23 mouse cellular contexts compared by ENCODE assay signal in the genomic region with DNA sequence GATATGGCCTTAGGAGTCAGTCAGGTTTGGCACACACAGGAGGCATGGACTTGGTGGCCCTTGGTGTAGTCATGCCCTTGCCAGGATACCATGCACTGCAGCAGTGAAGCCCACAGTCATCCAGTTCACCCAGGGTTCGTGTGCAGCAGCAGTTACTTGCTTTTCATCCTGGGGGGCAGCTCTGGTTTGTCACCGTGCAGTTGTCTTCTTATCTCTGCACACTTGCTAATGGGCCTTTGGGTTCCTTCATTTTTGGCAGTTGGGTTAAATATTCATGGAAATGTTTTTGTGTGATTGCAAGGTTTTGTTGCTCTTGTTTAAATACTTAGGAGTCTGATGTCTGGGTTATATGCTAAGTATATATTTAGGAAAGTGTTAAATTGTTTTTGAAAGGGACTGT.
DNase-seq lines count a peak whose midpoint lies in the region; ATAC-seq and TF ChIP-seq lines count a peak whose summit lies in the region.
"Had no signal": no experiment of that assay in that cellular context is flagged by ENCODE, and none has a peak within 500 bp of the region (broad histone marks: within the 10 kb centered on the region; RNA-seq: fewer than 3 reads in every experiment).

No protein-coding gene starts in this region.

- intact Hi-C loops in left cerebral cortex, postnatal 4 days (cut with DNase I), result no loop called here

- H3K4me2 ChIP-seq in hindbrain, embryonic 14.5 days (replicated peaks), result no peak overlapping the region

- peak; percentile 61 to 82 for TF ChIP-seq EP300 in MEL (IDR thresholded peaks at IDR 0.05; ENCODE audit: low read depth in 1 of 2, low read length in 2 of 2)

- no peak overlapping the region for H3K9ac ChIP-seq in MEL (ENCODE audit: control insufficient read depth, low read depth, low read length, poor library complexity, severe bottlenecking)
- H3K9ac ChIP-seq in hindbrain, embryonic 14.5 days, result no peak overlapping the region

- H3K27ac ChIP-seq in MEL (ENCODE audit: control insufficient read depth, low read depth, low read length), result peak overlapping the region; percentile 64; the same call in 1 of the 2 replicates
- no peak overlapping the region for H3K27ac ChIP-seq in hindbrain, embryonic 14.5 days

- peak; percentile 76 for DNase-seq in MEL (ENCODE audit: low read depth, low spot score)
- no peak for DNase-seq in cerebellum, adult 11 months
- DNase-seq in hindbrain, embryonic 14.5 days (ENCODE audit: low spot score), result no peak
- no peak for DNase-seq in left cerebral cortex, postnatal 4 days
- DNase-seq: adrenal gland, adult 2 months; adrenal gland, adult 8-10 months; adrenal gland, postnatal 10 days; adrenal gland, postnatal 14 days; adrenal gland, postnatal 25 days; adrenal gland, postnatal 36 days; B cell, adult 2 months; cerebellum, adult 11-12 months; cerebellum, adult 18-20 months; cerebellum, adult 2 months had no signal

- TF ChIP-seq POLR2A in MEL (IDR thresholded peaks at IDR 0.05; ENCODE audit: control insufficient read depth in 1 of 2, insufficient read depth in 1 of 2, low read depth in 1 of 2, low read length in 2 of 2, poor library complexity in 1 of 2), result no peak

- no peak for ATAC-seq in megakaryocyte, adult 5-6 weeks (ENCODE audit: poor library complexity, severe bottlenecking)
- peak; percentile 57 for ATAC-seq in megakaryocyte progenitor cell, adult 5-6 weeks (replicated peaks; ENCODE audit: poor library complexity)
- ATAC-seq in megakaryocyte-erythroid progenitor cell, adult 5-6 weeks (replicated peaks; ENCODE audit: low FRiP score, low TSS enrichment, poor library complexity, severe bottlenecking), result peak; percentile 52; the same call in 1 of the 2 replicates
- ATAC-seq in hindbrain, embryonic 14.5 days (ENCODE audit: low FRiP score), result no peak
- ATAC-seq: activated CD4-positive, CD25-positive, alpha-beta regulatory T cell, adult 4 months; CD4-positive, CD25-positive, alpha-beta regulatory T cell, adult 4 months; Patski had no signal

- no peaks in the 10 kb centered on the region for H3K27me3 ChIP-seq in megakaryocyte, embryonic 14.5 days (replicated peaks)
- no peaks in the 10 kb centered on the region for H3K27me3 ChIP-seq in MEL (ENCODE audit: control insufficient read depth in 1 of 2, insufficient read depth in 2 of 2, low read length in 2 of 2)
- no peaks in the 10 kb centered on the region for H3K27me3 ChIP-seq in hindbrain, embryonic 14.5 days (ENCODE audit: control insufficient read depth, insufficient read depth, low read length)
- H3K27me3 ChIP-seq: CH12.LX, Patski had no signal

- peaks cover 4% of the 10 kb centered on the region; the same call in 1 of the 2 replicates for H3K9me3 ChIP-seq in megakaryocyte, embryonic 14.5 days
- H3K9me3 ChIP-seq in MEL (replicated peaks; ENCODE audit: insufficient read depth, low read length), result no peaks in the 10 kb centered on the region
- H3K9me3 ChIP-seq in hindbrain, embryonic 14.5 days (ENCODE audit: control insufficient read depth, low read length), result no peaks in the 10 kb centered on the region

- no peak for TF ChIP-seq CTCF in MEL (IDR thresholded peaks at IDR 0.05 in 2 of 3, conservative IDR thresholded peaks at IDR 0.05 in 1 of 3; ENCODE audit: control insufficient read depth in 1 of 3, insufficient read depth in 1 of 3, low read depth in 2 of 3, low read length in 3 of 3, poor library complexity in 1 of 3, severe bottlenecking in 1 of 3)

- 69% methylated on average over 2 of the region's 2 CpGs for WGBS in hindbrain, embryonic 14.5 days

- H3K36me3 ChIP-seq in megakaryocyte, embryonic 14.5 days (replicated peaks; ENCODE audit: low read length), result peaks cover 7% of the 10 kb centered on the region
- H3K36me3 ChIP-seq in MEL (ENCODE audit: control insufficient read depth in 1 of 2, insufficient read depth in 2 of 2, low read length in 2 of 2), result peaks cover 0 to 26% of the 10 kb centered on the region in 2 experiments; a peak in 2 of 4 replicates
- no peaks in the 10 kb centered on the region for H3K36me3 ChIP-seq in hindbrain, embryonic 14.5 days (replicated peaks; ENCODE audit: control insufficient read depth, insufficient read depth)
- H3K36me3 ChIP-seq: G1E had no signal

- peaks cover 10% of the 10 kb centered on the region for H3K4me1 ChIP-seq in megakaryocyte, embryonic 14.5 days
- H3K4me1 ChIP-seq in MEL (ENCODE audit: control insufficient read depth in 1 of 2, insufficient read depth in 2 of 2, low read length in 2 of 2), result peaks cover 20 to 30% of the 10 kb centered on the region in 2 experiments
- H3K4me1 ChIP-seq in hindbrain, embryonic 14.5 days (replicated peaks; ENCODE audit: control insufficient read depth, insufficient read depth, low read length), result no peaks in the 10 kb centered on the region

- TF ChIP-seq RAD21 in MEL (IDR thresholded peaks at IDR 0.05; ENCODE audit: low read depth, low read length), result no peak

- H3K4me3 ChIP-seq in megakaryocyte, embryonic 14.5 days (replicated peaks), result peak overlapping the region; percentile 67
- no peak overlapping the region for H3K4me3 ChIP-seq in MEL (ENCODE audit: control insufficient read depth in 1 of 2, insufficient read depth in 1 of 2, low read depth in 2 of 2, low read length in 2 of 2)
- no peak overlapping the region for H3K4me3 ChIP-seq in hindbrain, embryonic 14.5 days (replicated peaks; ENCODE audit: low read length)

- H3K79me2 ChIP-seq in MEL (ENCODE audit: control insufficient read depth, insufficient read depth, low read length, poor library complexity), result no peaks in the 10 kb centered on the region

TF ChIP-seq in MEL, 35 proteins besides CTCF, POLR2A, EP300 and RAD21:
- TF ChIP-seq CHD2 (IDR thresholded peaks at IDR 0.05; ENCODE audit: low read length) (no peak), ZC3H11A (IDR thresholded peaks at IDR 0.05; ENCODE audit: low read depth, low read length) (no peak), TCF12 (IDR thresholded peaks at IDR 0.05; ENCODE audit: low read depth, low read length) (peak; percentile 67), ZMIZ1 (IDR thresholded peaks at IDR 0.05; ENCODE audit: low read depth, low read length) (no peak), TAL1 (IDR thresholded peaks at IDR 0.05; ENCODE audit: low read length) (peak; percentile 25; the same call in 1 of the 2 replicates), RCOR1 (IDR thresholded peaks at IDR 0.05; ENCODE audit: low read depth, low read length) (no peak), MYB (IDR thresholded peaks at IDR 0.05; ENCODE audit: low read depth, low read length) (peak; percentile 74), ZKSCAN1 (IDR thresholded peaks at IDR 0.05; ENCODE audit: low read depth, low read length) (no peak), NRF1 (IDR thresholded peaks at IDR 0.05; ENCODE audit: insufficient read depth, low read depth, low read length, poor library complexity, severe bottlenecking) (no peak), NELFE (IDR thresholded peaks at IDR 0.05; ENCODE audit: low read depth, low read length) (no peak), ZNF384 (IDR thresholded peaks at IDR 0.05; ENCODE audit: low read depth, low read length) (no peak), SIN3A (IDR thresholded peaks at IDR 0.05; ENCODE audit: low read length) (peak; percentile 46; the same call in 1 of the 2 replicates), USF2 (IDR thresholded peaks at IDR 0.05; ENCODE audit: borderline replicate concordance in 1 of 2, insufficient read depth in 1 of 2, low read depth in 1 of 2, low read length in 2 of 2) (no peak), ETS1 (IDR thresholded peaks at IDR 0.05; ENCODE audit: low read depth, low read length) (peak; percentile 57; the same call in 1 of the 2 replicates), GATA1 (IDR thresholded peaks at IDR 0.05; ENCODE audit: low read depth, low read length) (peak; percentile 81), MYC (IDR thresholded peaks at IDR 0.05; ENCODE audit: low read depth, low read length) (no peak; the same call in 1 of the 2 replicates), MAX (IDR thresholded peaks at IDR 0.05; ENCODE audit: low read length) (no peak), TBP (IDR thresholded peaks at IDR 0.05; ENCODE audit: low read depth, low read length) (no peak), SMC3 (IDR thresholded peaks at IDR 0.05; ENCODE audit: low read depth, low read length) (no peak), USF1 (IDR thresholded peaks at IDR 0.05; ENCODE audit: low read depth, low read length) (no peak), BHLHE40 (IDR thresholded peaks at IDR 0.05; ENCODE audit: borderline replicate concordance, low read depth, low read length) (no peak), HCFC1 (IDR thresholded peaks at IDR 0.05; ENCODE audit: low read depth, low read length) (no peak), MEF2A (IDR thresholded peaks at IDR 0.05; ENCODE audit: extremely low read depth, insufficient replicate concordance, low read depth, low read length, poor library complexity, severe bottlenecking) (no peak), UBTF (IDR thresholded peaks at IDR 0.05; ENCODE audit: borderline replicate concordance, insufficient read depth, low read depth, low read length) (no peak), POLR2AphosphoS2 (IDR thresholded peaks at IDR 0.05; ENCODE audit: low read length) (no peak), E2F4 (IDR thresholded peaks at IDR 0.05; ENCODE audit: borderline replicate concordance, low read depth, low read length) (no peak), POLR2AphosphoS5 (IDR thresholded peaks at IDR 0.05; ENCODE audit: borderline replicate concordance, low read depth, low read length) (no peak), KAT2A (conservative IDR thresholded peaks at IDR 0.05; ENCODE audit: low read depth, low read length) (no peak), MAZ (IDR thresholded peaks at IDR 0.05; ENCODE audit: low read depth, low read length) (0 out of 2 replicates have a peak, but pooled peaks have one; percentile 39), ELF1 (IDR thresholded peaks at IDR 0.05; ENCODE audit: low read depth, low read length) (no peak), CHD1 (IDR thresholded peaks at IDR 0.05; ENCODE audit: low read depth, low read length) (no peak), MAFK (IDR thresholded peaks at IDR 0.05; ENCODE audit: borderline replicate concordance, low read depth, low read length) (no peak), MXI1 (IDR thresholded peaks at IDR 0.05; ENCODE audit: low read depth, low read length) (no peak), JUND (IDR thresholded peaks at IDR 0.05; ENCODE audit: low read depth, low read length) (no peak), GABPA (IDR thresholded peaks at IDR 0.05; ENCODE audit: low read depth, low read length) (no peak)

Comparison
In these comparisons a context has a peak if more than half of its experiments do, and no peak if none do; other contexts are left out.
1. ATAC-seq: peak in megakaryocyte progenitor cell, adult 5-6 weeks (single experiment) and megakaryocyte-erythroid progenitor cell, adult 5-6 weeks (single experiment); none in megakaryocyte, adult 5-6 weeks (single experiment) and hindbrain, embryonic 14.5 days (single experiment).